Mouse (Mus musculus) neutrophil, adult 5-6 weeks (primary cell): ENCODE data around the gene Rbfox3. TPM values are rescaled to one million over a fixed set of nuclear protein-coding genes. Genes with fewer than 3 reads are reported as not detected.
A peak's percentile ranks its signal among the peaks of the same experiment; 100 is the strongest.

ENCODE experiments used
- ATAC-seq: fragments of 151-379, 151-347 bp; 2 replicates; pipeline ENCODE4 v1.8.0; 2017; ENCODE audit warnings: mild to moderate bottlenecking, moderate TSS enrichment; ENCODE audit not compliant: insufficient number of reproducible peaks, poor library complexity, low FRiP score, severe bottlenecking; ENCODE audit errors: extremely low read depth
- total RNA-seq: library from RNA; stranded (forward); fragments of 200-1000 nt; gene quantifications from 2 replicates; pipeline ENCODE4 v1.2.3, GENCODE M21; 2017

Gene Rbfox3
- total RNA-seq, 1 experiment from 2014 or later: not detected

GRCm38 (mm10) chr11:118906824-118907470 lies 4.5 kb downstream of the Rbfox3 start:
- ATAC-seq: no peak

GRCm38 (mm10) chr11:118906131-118906823 lies 5.1 kb downstream of the Rbfox3 start:
- ATAC-seq: no peak

GRCm38 (mm10) chr11:118905656-118906055 lies 5.7 kb downstream of the Rbfox3 start:
- no peak for ATAC-seq

GRCm38 (mm10) chr11:118904253-118904652 lies 7.1 kb downstream of the Rbfox3 start:
- no peak for ATAC-seq

- no peak for ATAC-seq
Observed at GRCm38 (mm10) chr11:118899771-118900545, 11.4 kb downstream of the Rbfox3 start.

- no peak for ATAC-seq
Observed at GRCm38 (mm10) chr11:118898643-118899042, 12.8 kb downstream of the Rbfox3 start.

- no peak for ATAC-seq
Observed at GRCm38 (mm10) chr11:118898156-118898555, 13.2 kb downstream of the Rbfox3 start.

GRCm38 (mm10) chr11:118897114-118897841 lies 14.1 kb downstream of the Rbfox3 start:
- no peak for ATAC-seq

- ATAC-seq: no peak
Observed at GRCm38 (mm10) chr11:118896032-118896675, 15.2 kb downstream of the Rbfox3 start.

GRCm38 (mm10) chr11:118894835-118895234 lies 16.6 kb downstream of the Rbfox3 start:
- ATAC-seq: no peak

GRCm38 (mm10) chr11:118894196-118894595 lies 17.2 kb downstream of the Rbfox3 start:
- no peak for ATAC-seq

GRCm38 (mm10) chr11:118892876-118893275 lies 18.5 kb downstream of the Rbfox3 start:
- no peak for ATAC-seq

GRCm38 (mm10) chr11:118891516-118891915 lies 19.9 kb downstream of the Rbfox3 start:
- no peak for ATAC-seq

- no peak for ATAC-seq
Observed at GRCm38 (mm10) chr11:118890992-118891398, 20.4 kb downstream of the Rbfox3 start.

- ATAC-seq: no peak
Observed at GRCm38 (mm10) chr11:118890474-118890873, 20.9 kb downstream of the Rbfox3 start.

GRCm38 (mm10) chr11:118889500-118889899 lies 21.9 kb downstream of the Rbfox3 start:
- ATAC-seq: no peak

GRCm38 (mm10) chr11:118888426-118888825 lies 23.0 kb downstream of the Rbfox3 start:
- ATAC-seq: no peak

GRCm38 (mm10) chr11:118887206-118887605 lies 24.2 kb downstream of the Rbfox3 start:
- ATAC-seq: peak; percentile 28; the same call in 1 of the 2 replicates
